Mouse (Mus musculus): ENCODE data around the gene Sugp2. TPM values are rescaled to one million over a fixed set of nuclear protein-coding genes. Genes with fewer than 3 reads are reported as not detected.
"Not testable (repeated sequence)": the region's sequence is repeated elsewhere in the genome, so short reads cannot be mapped to it uniquely, and the experiment has no call there.

Sugp2 gene
- 100 to 1,000 TPM; 118 to 122 TPM for total RNA-seq (2021)

DNA sequence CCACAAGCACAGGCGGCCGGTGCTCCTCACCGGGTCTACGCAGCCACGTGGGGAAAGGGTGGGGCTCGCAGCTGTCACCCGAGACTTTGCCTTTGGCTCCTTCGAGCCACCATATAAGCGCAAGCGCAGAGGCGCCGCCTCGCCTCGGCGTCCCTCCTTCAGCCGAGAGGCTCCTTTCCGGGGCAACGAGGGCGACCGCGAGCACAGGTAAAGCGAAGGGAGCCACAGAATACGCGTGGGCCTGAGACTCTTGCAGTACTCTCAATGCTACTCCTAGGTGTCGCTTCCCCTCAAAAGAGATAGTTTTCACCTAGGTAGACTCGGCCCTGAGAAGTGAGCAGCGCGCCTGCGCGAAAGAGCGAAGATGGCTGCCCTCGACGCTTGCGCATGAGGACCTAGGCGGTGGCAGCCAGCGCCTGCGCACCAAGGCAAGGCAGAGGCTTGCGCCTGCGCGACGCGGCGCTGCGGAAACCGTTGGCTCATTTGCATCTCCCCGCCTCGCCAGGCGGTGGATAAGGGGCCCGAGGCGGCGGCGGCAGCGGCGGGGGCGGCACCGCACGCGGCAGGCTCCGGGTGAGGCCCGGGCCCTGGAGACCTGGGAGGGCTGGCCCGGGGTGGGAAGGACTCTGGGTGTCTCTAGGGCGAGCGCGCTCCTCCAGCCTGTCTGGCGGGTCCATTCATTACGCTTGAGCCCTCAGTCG is at the start of gene Sugp2, which contains the start of gene Armc6:
TSS of gene Sugp2 (plus strand) at position 147 of the 701 bp plus-strand sequence.
TSS of gene Armc6 (minus strand) at position 387 of the 701 bp plus-strand sequence.
- intact Hi-C loops (cut with DNase I) = loop anchor here (1.0 kb wide), 1 partner anchor 48 kb away; the partner anchor contains the start of gene Homer3
- DNase-seq (ENCODE audit: low spot score in 2 of 2) = peak; percentile 96 to 97

DNA sequence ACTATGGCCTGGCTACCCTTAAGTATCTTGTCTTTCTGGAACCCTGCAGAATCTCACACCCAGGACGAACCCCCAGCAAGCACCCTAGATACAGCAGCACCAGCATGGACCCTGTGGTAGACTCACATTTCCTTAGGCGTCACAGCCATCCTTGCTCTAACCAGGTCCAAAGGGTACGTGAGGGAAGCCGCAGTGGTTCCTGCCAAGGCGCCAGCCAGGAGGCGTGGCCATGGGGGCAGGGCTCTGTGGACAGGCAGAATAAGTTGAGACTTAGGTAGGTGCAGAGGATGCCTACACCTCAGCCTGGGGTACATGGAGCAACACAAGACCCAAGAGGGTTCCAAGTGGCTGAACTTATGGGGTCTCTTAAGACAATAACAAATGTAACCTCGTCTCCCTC is 45.3 kb upstream of the Sugp2 start:
- intact Hi-C loops (cut with DNase I) = no loop called here
- no peak for DNase-seq (ENCODE audit: low spot score in 2 of 2)

DNA sequence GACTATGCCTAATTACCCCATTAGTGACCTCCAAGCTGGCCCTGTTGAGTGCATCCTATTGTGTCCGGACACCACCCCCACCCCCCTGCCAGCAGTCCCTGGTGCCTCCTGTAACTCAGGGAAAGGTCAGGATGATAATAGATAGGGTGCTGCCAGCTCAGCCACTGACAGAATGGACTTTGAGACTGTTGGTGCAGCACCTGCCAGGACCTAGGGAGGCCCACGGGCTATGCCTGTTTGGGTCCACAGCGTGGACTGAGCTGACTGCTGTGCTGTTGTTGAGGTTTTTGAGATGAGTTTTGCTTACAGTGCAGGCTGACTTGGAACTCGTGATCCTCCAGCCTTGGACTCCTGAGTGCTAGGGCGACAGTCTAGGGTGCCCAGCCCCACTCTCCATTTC is 40.8 kb upstream of the Sugp2 start:
- intact Hi-C loops (cut with DNase I) = no loop called here
- no peak for DNase-seq (ENCODE audit: low spot score in 2 of 2)

DNA sequence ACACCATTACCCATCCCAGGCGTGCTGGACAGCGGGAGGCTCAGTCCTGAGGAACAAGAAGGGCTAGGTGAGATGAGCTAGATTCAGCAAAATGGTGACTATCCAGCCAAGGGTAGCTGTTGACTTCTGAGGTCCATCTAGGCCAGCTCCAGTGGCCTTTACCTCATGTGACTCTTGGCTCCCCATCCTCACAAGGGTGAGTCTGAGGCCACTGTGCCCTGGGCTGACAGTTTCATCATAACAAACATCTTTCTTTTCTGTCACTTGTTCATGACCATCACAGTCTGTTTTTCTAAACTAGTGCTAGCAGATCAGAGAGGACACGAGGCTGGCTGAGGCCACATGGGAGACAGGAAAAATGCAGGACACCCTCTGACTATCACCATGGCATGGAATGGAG is 39.8 kb upstream of the Sugp2 start:
- no peak for DNase-seq (ENCODE audit: low spot score in 2 of 2)
- intact Hi-C loops (cut with DNase I) = no loop called here

DNA sequence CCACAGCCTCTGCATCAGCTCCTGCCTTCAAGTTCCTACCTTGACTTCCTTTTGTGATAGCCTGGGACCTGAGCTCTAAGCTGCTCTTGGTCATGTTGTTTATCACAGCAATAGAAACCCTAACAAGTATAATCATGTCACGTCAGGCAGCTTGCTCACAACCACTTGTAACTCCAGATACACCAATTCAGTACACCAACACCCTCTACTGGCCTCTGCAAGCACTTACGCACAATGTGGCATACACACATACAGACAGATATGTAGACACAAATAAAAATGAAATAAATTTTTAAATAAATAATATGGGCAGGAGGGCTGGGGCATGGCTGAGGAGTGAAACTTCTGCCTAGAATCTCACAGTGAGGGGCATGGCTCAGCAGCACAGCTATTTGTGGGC is 38.3 kb upstream of the Sugp2 start:
- intact Hi-C loops (cut with DNase I) = no loop called here
- DNase-seq (ENCODE audit: low spot score in 2 of 2) = no peak

DNA sequence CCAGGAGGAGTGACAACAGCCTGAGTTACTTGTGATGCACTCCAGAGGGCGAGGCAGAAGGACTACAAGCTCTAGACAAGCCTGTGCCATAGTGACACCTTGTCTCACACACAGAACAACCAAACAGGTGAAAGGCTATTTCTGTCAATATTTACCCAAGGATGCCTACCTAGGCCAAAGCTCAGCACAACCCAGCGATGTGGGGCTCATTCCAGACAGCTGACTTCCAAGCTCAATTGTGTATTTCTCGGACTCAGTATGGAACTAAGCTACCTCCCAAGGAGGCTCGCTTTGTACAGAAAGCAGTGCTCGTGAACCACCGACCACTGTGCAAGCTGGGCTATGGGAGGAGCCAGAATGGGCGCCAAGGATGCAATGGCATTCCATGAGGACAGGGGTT is 36.4 kb upstream of the Sugp2 start:
- intact Hi-C loops (cut with DNase I) = no loop called here
- no peak for DNase-seq (ENCODE audit: low spot score in 2 of 2)

DNA sequence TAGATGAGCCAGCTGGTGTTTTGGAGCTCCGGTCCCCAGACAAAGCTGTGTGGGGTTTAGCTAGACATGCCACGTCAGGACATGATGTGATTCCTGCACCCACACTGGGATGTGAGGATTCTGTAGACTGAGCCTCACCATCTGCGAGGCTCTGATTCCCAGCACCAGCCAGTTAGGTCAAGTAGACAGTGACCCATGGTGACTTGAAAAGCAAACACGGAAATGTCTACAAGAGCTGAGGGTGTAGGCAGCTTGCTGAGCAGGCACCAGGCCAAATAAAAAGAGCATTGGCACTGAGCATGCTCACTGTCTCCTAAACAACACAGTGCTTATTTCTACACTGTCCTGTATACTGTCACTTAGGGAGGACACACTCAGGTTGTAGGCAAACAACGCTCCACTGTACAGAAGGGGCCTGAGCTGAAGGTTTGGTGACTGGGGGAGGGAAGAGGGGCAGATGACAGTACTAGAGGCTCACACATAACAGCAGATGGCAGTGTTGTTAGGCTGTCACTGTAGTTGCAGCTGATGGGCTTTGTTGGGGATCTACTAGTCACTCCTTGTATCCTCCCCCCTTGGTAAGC is 33.8 kb upstream of the Sugp2 start:
- peak; percentile 50 to 75 for DNase-seq (ENCODE audit: low spot score in 2 of 2)
- intact Hi-C loops (cut with DNase I) = no loop called here

DNA sequence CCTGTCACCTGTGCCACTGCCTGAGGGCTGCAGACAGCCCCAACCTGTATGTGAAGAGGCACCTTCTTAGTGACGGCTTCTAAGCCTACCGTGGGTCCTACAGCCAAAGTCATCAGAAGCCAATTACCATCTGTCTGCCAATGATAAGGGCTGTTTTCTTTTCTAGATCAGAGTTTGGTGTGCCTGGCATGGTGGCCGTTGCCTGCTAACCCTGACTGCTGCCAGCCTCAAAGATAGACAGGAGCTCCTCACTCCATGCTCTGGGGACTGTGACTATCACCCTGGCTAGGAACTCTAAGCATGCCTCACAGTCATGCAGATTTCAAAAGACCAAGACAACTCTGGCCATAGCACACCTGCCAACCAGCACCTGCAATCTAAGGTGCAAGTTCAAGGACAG is 32.6 kb upstream of the Sugp2 start:
- DNase-seq (ENCODE audit: low spot score in 2 of 2) = no peak
- intact Hi-C loops (cut with DNase I) = no loop called here

DNA sequence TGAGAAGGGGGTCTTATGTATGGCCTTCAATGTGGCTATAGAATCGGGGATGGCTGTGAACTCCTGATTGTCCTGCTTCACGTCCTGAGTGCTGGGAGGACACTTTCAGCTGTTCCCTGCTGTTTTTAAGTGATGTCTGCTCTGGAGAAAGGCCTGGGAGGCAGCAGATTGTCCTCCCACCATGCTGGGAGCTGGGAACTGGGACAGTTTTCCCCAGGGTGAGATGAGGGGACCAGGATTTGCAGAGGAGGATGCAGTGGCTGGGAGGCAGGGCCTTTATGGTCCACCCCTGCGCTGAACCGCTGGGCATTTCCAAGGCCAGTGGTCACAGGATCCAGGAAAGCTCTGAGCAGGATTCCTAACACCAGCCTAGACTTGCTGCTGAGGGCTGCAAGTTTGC is 31.0 kb upstream of the Sugp2 start:
- DNase-seq (ENCODE audit: low spot score in 2 of 2) = peak in 1 of 2 experiments; percentile 54
- intact Hi-C loops (cut with DNase I) = no loop called here

DNA sequence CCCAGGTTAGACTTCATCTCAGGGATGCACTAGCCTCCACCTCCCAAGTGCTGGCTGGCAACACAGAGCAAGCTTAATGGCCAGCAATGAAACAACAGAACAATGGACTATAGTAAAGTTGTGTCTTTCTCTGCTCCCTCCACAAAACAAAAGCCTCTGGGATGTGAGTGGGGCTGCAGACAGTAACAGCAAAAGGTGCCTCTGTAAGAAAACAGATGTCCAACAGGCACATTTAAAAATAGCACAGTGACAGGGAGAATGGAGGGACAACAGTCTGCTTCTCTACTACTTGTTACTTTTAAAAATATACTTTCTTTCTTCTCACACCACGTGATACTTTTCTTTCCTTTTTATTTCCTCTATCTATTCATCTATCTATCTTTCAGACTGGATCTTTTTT is 29.3 kb upstream of the Sugp2 start:
- intact Hi-C loops (cut with DNase I) = no loop called here
- peak in 1 of 2 experiments; percentile 31 for DNase-seq (ENCODE audit: low spot score in 2 of 2)

DNA sequence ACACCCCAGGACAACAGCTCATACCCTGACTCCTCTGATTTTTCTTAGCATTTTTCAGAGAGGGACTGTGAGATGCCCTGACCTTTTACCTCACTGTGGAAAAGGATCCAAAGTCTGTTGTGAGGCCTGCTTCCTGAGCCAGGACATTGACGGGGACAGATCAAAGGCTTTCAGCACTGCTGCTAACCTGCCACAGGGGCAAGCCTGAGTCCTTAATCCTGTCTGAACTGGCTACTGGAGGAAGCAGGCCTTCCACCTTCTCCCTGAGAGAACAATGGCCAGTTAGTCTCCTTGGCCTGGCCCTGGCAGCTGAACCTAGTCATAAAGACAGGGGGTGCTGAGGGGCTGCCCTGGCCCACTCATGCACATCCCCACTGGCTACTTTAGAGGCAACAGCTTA is 25.9 kb upstream of the Sugp2 start:
- intact Hi-C loops (cut with DNase I) = no loop called here
- DNase-seq (ENCODE audit: low spot score in 2 of 2) = no peak

DNA sequence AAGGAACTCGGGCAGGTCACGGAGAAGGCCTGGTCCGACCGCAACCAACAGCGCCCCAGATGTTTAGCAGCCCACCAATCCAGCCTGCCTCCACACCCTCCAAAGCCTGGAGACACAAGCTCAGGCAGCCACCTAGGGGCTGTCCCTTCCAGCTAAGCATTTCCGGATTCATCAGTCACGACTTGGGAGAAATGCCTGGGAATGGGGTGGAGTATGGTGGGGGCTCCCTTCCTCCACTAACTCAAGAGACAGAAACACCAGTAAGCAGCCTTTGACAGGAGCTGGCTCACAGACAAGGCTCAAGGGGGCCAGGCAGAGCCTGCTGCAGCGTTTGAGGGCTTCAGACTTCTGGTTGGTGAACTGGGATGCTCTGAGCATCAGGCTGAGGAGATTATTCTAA is 23.5 kb upstream of the Sugp2 start:
- intact Hi-C loops (cut with DNase I) = loop anchor here (5.0 kb wide), 1 partner anchor 308 kb away; the partner anchor contains the start of genes Ndufa13, Tssk6 and Yjefn3
- peak in 1 of 2 experiments; percentile 81 for DNase-seq (ENCODE audit: low spot score in 2 of 2)

DNA sequence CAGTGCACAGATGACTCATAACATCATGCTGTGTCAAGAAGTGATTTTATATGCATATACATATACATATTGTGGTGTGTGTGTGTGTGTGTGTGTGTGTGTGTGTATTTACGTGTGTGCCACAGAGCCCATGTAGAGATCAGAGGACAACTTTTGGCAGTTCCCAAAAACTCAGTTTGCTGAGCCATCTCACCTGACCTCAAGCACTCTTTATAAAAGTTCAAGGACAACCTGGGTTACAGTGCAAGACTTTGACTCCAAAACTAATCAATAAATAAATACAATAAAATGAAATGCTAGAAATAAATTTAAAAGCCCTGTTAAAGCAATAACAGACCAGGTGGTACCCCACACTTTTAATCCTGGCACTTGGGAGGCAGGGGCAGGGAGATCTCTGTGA is 22.8 kb upstream of the Sugp2 start:
- intact Hi-C loops (cut with DNase I) = loop anchor here (5.0 kb wide), 1 partner anchor 309 kb away; the partner anchor contains the start of genes Ndufa13, Tssk6 and Yjefn3
- no peak for DNase-seq (ENCODE audit: low spot score in 2 of 2)

DNA sequence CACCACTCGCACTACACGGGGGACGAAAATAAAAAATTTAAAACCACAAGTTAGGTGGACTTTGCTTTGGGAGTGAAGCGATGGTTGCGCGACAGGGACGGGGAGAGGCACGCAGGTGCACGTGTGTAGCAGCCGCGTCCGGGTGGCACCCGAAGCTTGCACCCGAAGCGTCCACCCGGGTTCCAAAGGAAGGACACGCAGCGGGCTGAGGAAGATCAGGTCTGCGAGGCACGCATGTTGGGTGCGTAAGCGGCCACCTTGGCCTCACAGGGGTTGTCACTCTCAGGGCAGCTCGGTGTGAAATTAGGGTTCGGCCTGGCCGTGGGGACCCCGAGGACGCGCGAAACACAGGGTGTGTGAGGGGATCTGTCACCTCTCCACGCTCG is 22.3 kb upstream of the Sugp2 start:
- DNase-seq (ENCODE audit: low spot score in 2 of 2) = peak in 1 of 2 experiments; percentile 50
- intact Hi-C loops (cut with DNase I) = loop anchor here (5.0 kb wide), 1 partner anchor 309 kb away; the partner anchor contains the start of genes Ndufa13, Tssk6 and Yjefn3

DNA sequence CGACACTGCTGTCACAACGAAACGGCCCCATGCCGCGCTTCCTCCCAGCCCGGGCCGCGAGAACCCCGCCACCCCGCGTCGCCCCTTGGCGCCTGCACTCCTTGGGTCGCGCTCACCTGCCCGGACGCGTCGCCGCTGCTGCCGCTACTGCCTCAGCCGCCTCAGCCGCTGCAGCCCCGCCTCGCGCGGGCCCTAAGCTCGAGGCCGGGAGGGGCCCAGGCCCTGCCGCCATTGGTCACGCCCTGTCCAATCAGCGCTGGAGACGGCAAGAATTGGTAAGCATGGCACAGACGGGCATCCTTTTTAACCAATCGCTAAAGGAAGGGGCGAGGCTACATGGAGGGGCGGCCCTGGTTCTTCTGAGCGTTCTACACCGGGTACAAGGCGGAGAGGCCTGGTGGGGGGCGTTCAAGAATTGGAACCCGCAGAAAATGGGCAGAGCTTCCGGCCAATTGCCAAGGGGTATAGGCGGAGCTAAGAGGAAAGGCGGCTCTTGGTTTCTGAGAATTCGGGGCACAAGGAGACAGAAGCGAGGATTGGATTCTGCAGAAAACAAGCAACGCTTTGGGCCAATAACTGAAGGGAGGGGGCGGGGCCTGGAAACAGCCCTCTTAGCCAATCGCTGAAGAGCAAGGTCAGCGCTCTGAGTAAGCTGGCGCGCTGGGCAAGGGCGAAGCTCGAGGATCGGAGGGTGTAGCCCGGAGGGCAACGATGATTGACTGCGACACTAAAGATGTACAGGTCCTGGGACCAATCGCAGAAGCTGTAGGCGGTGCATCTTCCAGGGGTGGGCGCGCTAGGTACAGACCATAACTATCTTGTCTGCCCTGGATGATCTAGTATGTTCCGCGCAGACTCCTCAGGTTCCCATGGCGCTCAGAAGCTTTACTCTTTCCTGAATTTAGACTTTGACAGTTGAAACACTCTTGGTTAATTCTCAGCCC is 21.6 kb upstream of the Sugp2 start, which contains the start of gene Slc25a42:
TSS of gene Slc25a42 (minus strand) at position 194 of the 944 bp plus-strand sequence.
- intact Hi-C loops (cut with DNase I) = loop anchor here (5.0 kb wide), 1 partner anchor 310 kb away; the partner anchor contains the start of genes Ndufa13, Tssk6 and Yjefn3
- peak; percentile 97 to 100 for DNase-seq (ENCODE audit: low spot score in 2 of 2)

DNA sequence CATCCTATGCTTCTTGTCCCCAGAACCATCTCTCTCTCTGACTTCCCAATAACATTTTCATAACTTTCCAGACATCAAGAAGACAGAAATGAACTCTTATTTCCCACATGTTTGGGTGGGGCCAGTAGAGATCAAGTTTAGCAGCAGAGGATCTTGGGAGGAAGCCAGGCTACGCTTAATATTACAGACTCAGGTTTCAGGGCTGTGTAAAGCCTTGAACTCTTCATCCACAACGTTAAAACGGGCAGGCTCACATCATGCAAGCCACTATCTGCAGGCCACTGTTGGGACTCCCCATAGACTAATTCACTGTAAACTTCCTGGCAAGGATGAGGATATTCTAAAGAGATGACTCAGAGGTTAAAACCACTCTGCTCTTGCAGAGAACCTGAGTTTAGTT is 19.6 kb upstream of the Sugp2 start:
- no peak for DNase-seq (ENCODE audit: low spot score in 2 of 2)
- intact Hi-C loops (cut with DNase I) = loop anchor here (5.0 kb wide), 1 partner anchor 312 kb away; the partner anchor contains the start of genes Ndufa13, Tssk6 and Yjefn3

DNA sequence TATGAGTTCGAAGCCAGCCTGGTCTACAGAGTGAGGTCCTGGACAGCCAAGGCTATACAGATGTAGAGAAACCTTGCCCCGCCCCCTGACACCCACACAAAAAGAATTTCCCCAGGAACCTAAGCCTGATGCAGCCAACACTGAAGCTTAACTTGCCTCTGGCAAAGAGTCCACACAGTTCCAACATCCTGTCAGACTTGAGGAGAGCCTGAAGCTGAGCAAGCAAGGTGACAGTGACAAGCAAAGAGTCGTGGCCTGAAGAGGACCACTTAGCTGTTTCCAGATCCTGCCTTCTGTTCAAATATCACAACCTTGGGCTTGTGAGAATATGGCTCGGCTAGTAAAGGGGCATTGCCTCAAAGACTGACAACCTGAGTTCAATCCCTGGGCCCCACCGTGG is 18.9 kb upstream of the Sugp2 start:
- DNase-seq (ENCODE audit: low spot score in 2 of 2) = no peak
- intact Hi-C loops (cut with DNase I) = no loop called here

DNA sequence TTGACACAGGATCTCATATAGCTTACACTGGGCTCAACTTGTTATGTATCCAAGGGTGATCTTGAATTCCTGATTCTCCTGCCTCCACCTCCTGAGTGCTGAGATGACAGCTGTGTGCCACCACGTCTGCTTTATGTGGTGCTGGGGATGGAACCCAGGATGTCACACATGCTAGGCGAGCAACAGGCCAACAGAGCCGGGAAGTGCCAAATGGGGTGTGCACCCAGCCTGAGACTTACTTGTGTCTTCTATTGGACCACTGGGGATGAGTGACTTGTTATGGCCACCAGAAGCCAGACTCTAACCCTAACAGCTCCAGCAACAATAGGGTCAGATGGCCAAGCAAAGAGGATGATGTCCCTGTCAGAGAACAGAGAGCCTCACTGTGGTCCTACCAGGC is 17.9 kb upstream of the Sugp2 start:
- intact Hi-C loops (cut with DNase I) = not testable (repeated sequence)

DNA sequence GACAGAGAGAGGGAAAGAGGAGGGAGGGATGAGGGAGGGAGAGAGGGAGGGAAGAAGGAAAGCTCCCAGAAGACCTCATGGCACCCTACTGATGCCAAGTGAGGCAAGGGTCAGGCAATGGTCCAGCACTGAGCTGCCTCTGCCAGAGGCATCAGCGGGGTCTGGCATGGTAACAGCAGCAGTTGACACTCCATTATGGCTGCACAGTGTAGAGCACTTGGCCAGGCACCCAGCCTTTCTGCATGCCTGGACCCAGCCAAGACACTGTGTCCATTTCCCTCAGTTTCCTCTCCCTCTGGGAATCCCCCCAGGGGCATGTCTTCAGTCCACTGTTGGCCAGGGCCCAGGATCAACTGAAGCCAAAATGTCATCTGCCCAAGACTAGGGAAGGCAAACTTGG is 17.5 kb upstream of the Sugp2 start:
- peak; percentile 60 to 78 for DNase-seq (ENCODE audit: low spot score in 2 of 2)
- intact Hi-C loops (cut with DNase I) = no loop called here

More for the DNA sequence above, 17.9 kb upstream of the Sugp2 start:
- not testable (repeated sequence) for DNase-seq (ENCODE audit: low spot score in 2 of 2)

DNA sequence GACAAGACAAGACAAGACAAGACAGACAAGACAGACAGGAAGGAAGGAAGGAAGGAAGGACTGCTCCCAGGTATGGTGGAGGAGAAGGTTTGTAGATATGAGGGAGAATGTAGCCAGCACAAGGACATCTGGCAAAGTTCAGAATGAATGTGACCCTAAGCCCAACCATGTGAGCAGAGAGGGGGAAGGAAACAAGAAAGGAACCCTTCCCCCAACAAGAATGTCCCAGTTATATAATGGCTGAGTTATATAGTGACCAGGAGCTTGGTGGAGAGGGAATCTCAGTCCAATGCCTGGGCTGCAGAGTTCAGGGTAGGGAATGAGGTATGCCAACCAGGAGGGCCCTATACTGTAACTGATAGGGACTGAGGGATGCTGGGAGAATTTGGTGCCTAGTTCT is 16.6 kb upstream of the Sugp2 start:
- DNase-seq (ENCODE audit: low spot score in 2 of 2) = no peak
- intact Hi-C loops (cut with DNase I) = no loop called here

Measured in left cerebral cortex, postnatal 25 days (tissue).